14 mouse cellular contexts compared by ENCODE assay signal in genomic region chr10:95404774-95405173, GRCm38 (mm10).
"Had no signal": no experiment of that assay in that cellular context is flagged by ENCODE, and none has a peak within 500 bp of the region (broad histone marks: within the 10 kb centered on the region; RNA-seq: fewer than 3 reads in every experiment).

No protein-coding gene starts in this region.

- H3K4me3 ChIP-seq: midbrain, embryonic 13.5 days; midbrain, embryonic 15.5 days; neural tube, embryonic 12.5 days; stomach, embryonic 15.5 days had no signal

- DNase-seq: lung, adult 18-20 months; lung, embryonic 14.5 days; lung, postnatal 10 days; lung, postnatal 4 days; right cerebral cortex, postnatal 14 days; thymus, adult 2 months; thymus, postnatal 25 days; thymus, postnatal 4 days had no signal

- H3K9me3 ChIP-seq: midbrain, embryonic 13.5 days; midbrain, embryonic 15.5 days; neural tube, embryonic 12.5 days; stomach, embryonic 15.5 days had no signal

- ATAC-seq: midbrain, embryonic 13.5 days; midbrain, embryonic 15.5 days had no signal

- H3K27ac ChIP-seq: midbrain, embryonic 13.5 days; midbrain, embryonic 15.5 days; neural tube, embryonic 12.5 days; stomach, embryonic 15.5 days; stomach, postnatal 0 days had no signal

- H3K36me3 ChIP-seq: midbrain, embryonic 13.5 days; midbrain, embryonic 15.5 days; neural tube, embryonic 12.5 days; stomach, embryonic 15.5 days had no signal

- H3K9ac ChIP-seq: lung, embryonic 14.5 days; midbrain, embryonic 13.5 days; midbrain, embryonic 15.5 days; neural tube, embryonic 12.5 days; stomach, embryonic 15.5 days had no signal

- H3K4me2 ChIP-seq: lung, embryonic 14.5 days; midbrain, embryonic 11.5 days; midbrain, embryonic 13.5 days; midbrain, embryonic 15.5 days; neural tube, embryonic 12.5 days; stomach, embryonic 15.5 days had no signal

- H3K27me3 ChIP-seq: midbrain, embryonic 13.5 days; midbrain, embryonic 15.5 days; neural tube, embryonic 12.5 days; stomach, embryonic 15.5 days had no signal

- H3K4me1 ChIP-seq: midbrain, embryonic 13.5 days; midbrain, embryonic 15.5 days; neural tube, embryonic 12.5 days; stomach, embryonic 15.5 days had no signal
